Mouse (Mus musculus): ENCODE data around the gene Pikfyve. TPM values are rescaled to one million over a fixed set of nuclear protein-coding genes. Genes with fewer than 3 reads are reported as not detected.

Pikfyve gene
- polyA plus RNA-seq, 1 experiment from 2014 or later: 3.6 TPM

- H3K27ac ChIP-seq (ENCODE audit: low read depth): no peak overlapping the region
- TF ChIP-seq CTCF (IDR thresholded peaks at IDR 0.05; ENCODE audit: low read depth): no peak
- TF ChIP-seq EP300 (IDR thresholded peaks at IDR 0.05; ENCODE audit: low read depth): no peak
- no peaks in the 10 kb centered on the region for H3K4me1 ChIP-seq (ENCODE audit: insufficient read depth)
- no peak overlapping the region for H3K4me3 ChIP-seq (ENCODE audit: low read depth, low read length)
- no peak overlapping the region for H3K4me2 ChIP-seq (ENCODE audit: low read depth, low read length)
- H3K9ac ChIP-seq (replicated peaks): no peak overlapping the region
- ATAC-seq (peak; percentile 95), DNase-seq (peak; percentile 71)
- H3K9me3 ChIP-seq (ENCODE audit: low read length): no peaks in the 10 kb centered on the region
- H3K36me3 ChIP-seq (replicated peaks; ENCODE audit: insufficient read depth, low read length): peaks cover 16% of the 10 kb centered on the region
- no peaks in the 10 kb centered on the region for H3K27me3 ChIP-seq (ENCODE audit: insufficient read depth, low read length)
Observed at GRCm38 (mm10) chr1:65154814-65155213, 31.7 kb upstream of the Pikfyve start.

GRCm38 (mm10) chr1:65156111-65156510 lies 30.4 kb upstream of the Pikfyve start:
- Histone ChIP-seq H3K4me1 (ENCODE audit: insufficient read depth) (no peaks in the 10 kb centered on the region), H3K27ac (ENCODE audit: low read depth) (no peak overlapping the region), H3K9me3 (ENCODE audit: low read length) (no peaks in the 10 kb centered on the region), H3K4me3 (ENCODE audit: low read depth, low read length) (no peak overlapping the region), H3K9ac (replicated peaks) (no peak overlapping the region), H3K27me3 (ENCODE audit: insufficient read depth, low read length) (no peaks in the 10 kb centered on the region), H3K36me3 (replicated peaks; ENCODE audit: insufficient read depth, low read length) (peaks cover 27% of the 10 kb centered on the region), H3K4me2 (ENCODE audit: low read depth, low read length) (no peak overlapping the region)
- DNase-seq (no peak), ATAC-seq (no peak)
- TF ChIP-seq EP300 (IDR thresholded peaks at IDR 0.05; ENCODE audit: low read depth): no peak
- no peak for TF ChIP-seq CTCF (IDR thresholded peaks at IDR 0.05; ENCODE audit: low read depth)
- WGBS (ENCODE audit: insufficient replicate concordance): 72% methylated on average over 5 of the region's 5 CpGs

GRCm38 (mm10) chr1:65162210-65162609 lies 24.3 kb upstream of the Pikfyve start:
- Histone ChIP-seq H3K9ac (replicated peaks) (no peak overlapping the region), H3K27me3 (ENCODE audit: insufficient read depth, low read length) (no peaks in the 10 kb centered on the region), H3K27ac (ENCODE audit: low read depth) (no peak overlapping the region), H3K36me3 (replicated peaks; ENCODE audit: insufficient read depth, low read length) (peaks cover 71% of the 10 kb centered on the region), H3K4me1 (ENCODE audit: insufficient read depth) (no peaks in the 10 kb centered on the region), H3K9me3 (ENCODE audit: low read length) (no peaks in the 10 kb centered on the region), H3K4me2 (ENCODE audit: low read depth, low read length) (no peak overlapping the region), H3K4me3 (ENCODE audit: low read depth, low read length) (no peak overlapping the region)
- TF ChIP-seq EP300 (IDR thresholded peaks at IDR 0.05; ENCODE audit: low read depth) (no peak), CTCF (IDR thresholded peaks at IDR 0.05; ENCODE audit: low read depth) (0 out of 2 replicates have a peak, but pooled peaks have one; percentile 17)
- DNase-seq (no peak), ATAC-seq (no peak)
- WGBS (ENCODE audit: insufficient replicate concordance): 81% methylated on average over 1 of the region's 1 CpGs

GRCm38 (mm10) chr1:65167496-65167895 lies 19.0 kb upstream of the Pikfyve start:
- Histone ChIP-seq H3K9ac (replicated peaks) (no peak overlapping the region), H3K4me2 (ENCODE audit: low read depth, low read length) (no peak overlapping the region), H3K27me3 (ENCODE audit: insufficient read depth, low read length) (no peaks in the 10 kb centered on the region), H3K27ac (ENCODE audit: low read depth) (no peak overlapping the region), H3K36me3 (replicated peaks; ENCODE audit: insufficient read depth, low read length) (peaks cover 58% of the 10 kb centered on the region), H3K9me3 (ENCODE audit: low read length) (no peaks in the 10 kb centered on the region), H3K4me3 (ENCODE audit: low read depth, low read length) (no peak overlapping the region), H3K4me1 (ENCODE audit: insufficient read depth) (0 out of 2 replicates have a peak, but pooled peaks cover 4% of the 10 kb centered on the region)
- TF ChIP-seq EP300 (IDR thresholded peaks at IDR 0.05; ENCODE audit: low read depth): no peak
- no peak for TF ChIP-seq CTCF (IDR thresholded peaks at IDR 0.05; ENCODE audit: low read depth)
- no peak for DNase-seq
- ATAC-seq: no peak
- 82% methylated on average over 1 of the region's 1 CpGs for WGBS (ENCODE audit: insufficient replicate concordance)

GRCm38 (mm10) chr1:65169536-65169935 lies 16.9 kb upstream of the Pikfyve start:
- TF ChIP-seq EP300 (IDR thresholded peaks at IDR 0.05; ENCODE audit: low read depth) (no peak), CTCF (IDR thresholded peaks at IDR 0.05; ENCODE audit: low read depth) (no peak)
- DNase-seq (no peak), ATAC-seq (no peak)
- Histone ChIP-seq H3K27me3 (ENCODE audit: insufficient read depth, low read length) (no peaks in the 10 kb centered on the region), H3K9ac (replicated peaks) (no peak overlapping the region), H3K27ac (ENCODE audit: low read depth) (no peak overlapping the region), H3K4me3 (ENCODE audit: low read depth, low read length) (no peak overlapping the region), H3K4me2 (ENCODE audit: low read depth, low read length) (no peak overlapping the region), H3K4me1 (ENCODE audit: insufficient read depth) (peaks cover 13% of the 10 kb centered on the region), H3K9me3 (ENCODE audit: low read length) (no peaks in the 10 kb centered on the region), H3K36me3 (replicated peaks; ENCODE audit: insufficient read depth, low read length) (peaks cover 54% of the 10 kb centered on the region)
- WGBS (ENCODE audit: insufficient replicate concordance): 70% methylated on average over 7 of the region's 7 CpGs

DNA sequence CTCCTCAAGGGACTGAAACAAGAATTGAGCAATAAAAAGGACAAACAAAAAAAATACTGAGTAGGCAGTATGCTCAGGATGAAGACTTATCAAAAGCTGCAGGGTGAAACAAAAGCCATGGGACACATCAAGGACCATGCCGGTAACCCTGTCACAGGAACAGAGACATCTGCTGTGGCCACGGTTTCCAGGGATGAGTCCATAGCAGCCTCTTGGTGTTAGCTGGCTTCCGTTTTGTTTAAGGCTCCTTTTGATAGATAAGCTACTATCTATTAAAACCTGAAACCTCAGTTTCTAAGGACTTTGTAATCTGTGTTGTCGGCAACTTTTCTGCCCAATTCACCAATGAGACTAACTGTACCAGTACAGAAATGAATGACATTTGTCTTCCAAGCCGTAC lies 16.5 kb upstream of the Pikfyve start:
- no peak overlapping the region for H3K4me2 ChIP-seq (ENCODE audit: low read depth, low read length)
- no peak for ATAC-seq
- no peak overlapping the region for H3K9ac ChIP-seq (replicated peaks)
- peaks cover 52% of the 10 kb centered on the region for H3K36me3 ChIP-seq (replicated peaks; ENCODE audit: insufficient read depth, low read length)
- H3K4me3 ChIP-seq (ENCODE audit: low read depth, low read length): no peak overlapping the region
- DNase-seq: no peak
- no peaks in the 10 kb centered on the region for H3K9me3 ChIP-seq (ENCODE audit: low read length)
- peaks cover 13% of the 10 kb centered on the region for H3K4me1 ChIP-seq (ENCODE audit: insufficient read depth)
- no peaks in the 10 kb centered on the region for H3K27me3 ChIP-seq (ENCODE audit: insufficient read depth, low read length)
- no peak overlapping the region for H3K27ac ChIP-seq (ENCODE audit: low read depth)
- TF ChIP-seq CTCF (IDR thresholded peaks at IDR 0.05; ENCODE audit: low read depth) (no peak), EP300 (IDR thresholded peaks at IDR 0.05; ENCODE audit: low read depth) (no peak)
- 59% methylated on average over 5 of the region's 5 CpGs for WGBS (ENCODE audit: insufficient replicate concordance)

DNA sequence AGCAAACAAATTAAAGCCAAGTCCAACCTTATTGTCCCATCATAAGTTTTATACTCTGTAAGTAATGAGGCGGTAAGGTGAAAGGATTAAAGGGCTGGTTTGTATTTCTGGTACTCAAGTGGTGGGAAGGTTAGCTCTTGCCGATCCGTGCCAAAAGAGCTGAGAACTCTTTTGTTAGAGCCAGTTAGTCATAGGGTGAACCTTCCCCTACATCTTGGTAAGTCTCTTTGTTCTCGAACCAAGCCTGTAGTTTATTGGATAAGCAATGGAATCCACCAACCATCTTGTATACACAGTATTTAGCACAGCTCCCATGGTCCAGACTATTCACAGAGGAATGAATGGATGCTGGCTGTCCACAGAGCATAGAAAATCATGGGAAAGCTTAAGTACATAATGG lies 14.9 kb upstream of the Pikfyve start:
- Histone ChIP-seq H3K4me1 (ENCODE audit: insufficient read depth) (peaks cover 19% of the 10 kb centered on the region), H3K9me3 (ENCODE audit: low read length) (no peaks in the 10 kb centered on the region), H3K27ac (ENCODE audit: low read depth) (no peak overlapping the region), H3K9ac (replicated peaks) (no peak overlapping the region), H3K27me3 (ENCODE audit: insufficient read depth, low read length) (no peaks in the 10 kb centered on the region), H3K4me3 (ENCODE audit: low read depth, low read length) (no peak overlapping the region), H3K36me3 (replicated peaks; ENCODE audit: insufficient read depth, low read length) (peaks cover 43% of the 10 kb centered on the region), H3K4me2 (ENCODE audit: low read depth, low read length) (no peak overlapping the region)
- WGBS (ENCODE audit: insufficient replicate concordance): 83% methylated on average over 4 of the region's 4 CpGs
- ATAC-seq (no peak), DNase-seq (no peak)
- TF ChIP-seq EP300 (IDR thresholded peaks at IDR 0.05; ENCODE audit: low read depth): no peak
- no peak for TF ChIP-seq CTCF (IDR thresholded peaks at IDR 0.05; ENCODE audit: low read depth)
